Mouse (Mus musculus): ENCODE results near the gene Rrh. TPM values are rescaled to one million over a fixed set of nuclear protein-coding genes. Genes with fewer than 3 reads are reported as not detected.

Gene Rrh
- polyA plus RNA-seq, 1 experiment from 2014 or later: 0.25 TPM

DNA sequence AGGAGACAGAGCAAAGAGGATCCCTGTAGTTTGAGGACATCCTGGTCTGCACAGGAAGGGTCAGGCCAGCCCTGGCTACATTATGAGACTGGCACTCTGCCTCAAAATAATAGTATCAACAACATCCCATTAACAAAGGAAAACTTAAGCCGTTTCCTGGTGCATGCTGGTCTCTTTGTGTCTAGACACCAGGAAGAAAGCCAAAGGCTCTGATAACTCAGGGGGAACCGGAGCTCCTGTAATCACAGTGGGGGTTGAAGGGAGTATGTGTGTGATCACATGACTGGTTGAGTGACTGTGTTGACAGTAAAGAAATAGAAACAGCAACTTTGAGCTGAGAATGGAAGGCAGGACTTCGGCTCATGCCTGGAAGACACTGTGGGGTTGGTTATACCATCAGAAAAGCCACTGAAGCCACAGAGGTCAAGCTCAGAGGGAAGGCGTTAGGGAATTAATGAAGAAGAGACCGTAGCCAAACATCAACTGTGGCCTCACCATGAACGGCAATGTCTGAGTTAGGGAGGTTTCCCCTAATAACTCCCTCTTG, 13.1 kb upstream of the Rrh start, which contains the start of gene Cfi:
Gene Cfi, plus strand, starts transcription at position 497 of the 547 bp plus-strand sequence.
- H3K9me3 ChIP-seq (ENCODE audit: control insufficient read depth, low read length): no peaks in the 10 kb centered on the region
- peak within 1 kb of the TSS; percentile 65 for H3K27ac ChIP-seq (ENCODE audit: low read depth, low read length)
- no peaks in the 10 kb centered on the region for H3K27me3 ChIP-seq (replicated peaks; ENCODE audit: control insufficient read depth, insufficient read depth, low read length)
- H3K36me3 ChIP-seq (ENCODE audit: control insufficient read depth, insufficient read depth, low read length): no peaks in the 10 kb centered on the region
- no peak within 1 kb of the TSS for H3K9ac ChIP-seq (ENCODE audit: low read depth, low read length)
- 54% methylated on average over 6 of the region's 6 CpGs for WGBS
- no peaks in the 10 kb centered on the region; the same call in 1 of the 2 replicates for H3K4me1 ChIP-seq (replicated peaks; ENCODE audit: control insufficient read depth, insufficient read depth, low read length)
- peak within 1 kb of the TSS; percentile 6; the same call in 1 of the 2 replicates for H3K4me3 ChIP-seq (ENCODE audit: low read depth, low read length)
- DNase-seq (ENCODE audit: low spot score): no peak
- no peak for ATAC-seq (replicated peaks; ENCODE audit: low FRiP score)
- peak within 1 kb of the TSS; percentile 43 for H3K4me2 ChIP-seq

DNA sequence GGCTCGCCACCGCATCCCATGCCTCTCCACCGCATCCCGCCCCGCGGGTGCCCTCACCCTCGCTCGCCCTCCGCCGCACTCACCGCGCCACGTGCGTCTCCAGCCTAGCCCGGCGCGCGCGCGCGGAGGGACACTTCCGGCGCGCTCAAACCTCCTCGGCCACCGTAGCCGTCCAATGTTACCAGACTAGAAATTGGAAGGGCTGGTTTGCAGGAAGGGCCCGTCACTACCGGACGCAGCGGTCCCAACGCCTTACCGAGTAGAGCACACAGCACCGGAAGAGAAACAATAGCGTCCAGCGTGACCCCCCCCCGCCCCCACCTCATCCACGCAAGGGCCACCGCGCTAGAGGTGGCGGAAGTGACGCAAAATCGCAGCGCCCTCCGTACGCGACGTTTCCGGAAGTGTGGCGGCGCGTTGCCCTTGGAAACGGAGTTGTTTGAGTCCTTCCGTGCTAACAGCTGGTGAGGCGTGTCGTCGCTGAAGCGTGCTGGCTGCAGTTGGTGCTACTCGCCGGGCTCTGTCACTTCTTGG, 8.7 kb upstream of the Rrh start, which contains the start of gene Gar1:
Gene Gar1, minus strand, starts transcription at position 362 of the 534 bp plus-strand sequence.
- under 1% methylated on average over 60 of the region's 60 CpGs for WGBS

DNA sequence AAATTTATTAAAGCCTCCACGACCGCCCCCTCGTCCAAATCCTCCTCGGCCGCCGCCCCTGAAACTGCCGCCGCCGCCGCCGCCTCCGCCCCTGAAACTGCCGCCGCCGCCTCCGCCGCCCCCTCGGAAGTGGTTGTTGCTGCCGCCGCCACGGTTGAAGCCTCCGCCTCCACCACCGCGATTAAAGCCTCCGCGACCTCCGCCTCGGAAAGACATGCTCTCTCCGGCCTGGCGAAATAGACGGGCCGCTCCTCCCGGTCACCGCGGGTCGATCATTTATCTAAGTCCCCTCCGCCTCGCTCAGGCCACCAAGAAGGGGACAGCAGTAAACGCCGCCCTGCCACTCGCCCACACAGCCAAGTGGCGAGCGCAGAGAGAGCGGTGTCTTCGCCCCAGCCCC, 8.2 kb upstream of the Rrh start:
- peak overlapping the region; percentile 89 for H3K4me2 ChIP-seq
- peak; percentile 69 for DNase-seq (ENCODE audit: low spot score)
- H3K27ac ChIP-seq (ENCODE audit: low read depth, low read length): peak overlapping the region; percentile 86
- H3K36me3 ChIP-seq (ENCODE audit: control insufficient read depth, insufficient read depth, low read length): peaks cover 15% of the 10 kb centered on the region
- peak overlapping the region; percentile 94 for H3K4me3 ChIP-seq (ENCODE audit: low read depth, low read length)
- H3K9me3 ChIP-seq (ENCODE audit: control insufficient read depth, low read length): no peaks in the 10 kb centered on the region
- no peaks in the 10 kb centered on the region for H3K27me3 ChIP-seq (replicated peaks; ENCODE audit: control insufficient read depth, insufficient read depth, low read length)
- ATAC-seq (replicated peaks; ENCODE audit: low FRiP score): peak; percentile 18
- peak overlapping the region; percentile 94 for H3K9ac ChIP-seq (ENCODE audit: low read depth, low read length)
- peaks cover 11% of the 10 kb centered on the region for H3K4me1 ChIP-seq (replicated peaks; ENCODE audit: control insufficient read depth, insufficient read depth, low read length)
- under 1% methylated on average over 45 of the region's 45 CpGs for WGBS

More for the DNA sequence above, 8.7 kb upstream of the Rrh start, which contains the start of gene Gar1:
- H3K9me3 ChIP-seq (ENCODE audit: control insufficient read depth, low read length): no peaks in the 10 kb centered on the region
- DNase-seq (ENCODE audit: low spot score) (peak; percentile 93), ATAC-seq (replicated peaks; ENCODE audit: low FRiP score) (peak; percentile 88)
- peaks cover 11% of the 10 kb centered on the region for H3K4me1 ChIP-seq (replicated peaks; ENCODE audit: control insufficient read depth, insufficient read depth, low read length)
- peaks cover 13% of the 10 kb centered on the region for H3K36me3 ChIP-seq (ENCODE audit: control insufficient read depth, insufficient read depth, low read length)
- H3K4me2 ChIP-seq: peak within 1 kb of the TSS; percentile 89
- H3K4me3 ChIP-seq (ENCODE audit: low read depth, low read length): peak within 1 kb of the TSS; percentile 94
- H3K27ac ChIP-seq (ENCODE audit: low read depth, low read length): peak within 1 kb of the TSS; percentile 86
- peak within 1 kb of the TSS; percentile 94 for H3K9ac ChIP-seq (ENCODE audit: low read depth, low read length)
- H3K27me3 ChIP-seq (replicated peaks; ENCODE audit: control insufficient read depth, insufficient read depth, low read length): no peaks in the 10 kb centered on the region

DNA sequence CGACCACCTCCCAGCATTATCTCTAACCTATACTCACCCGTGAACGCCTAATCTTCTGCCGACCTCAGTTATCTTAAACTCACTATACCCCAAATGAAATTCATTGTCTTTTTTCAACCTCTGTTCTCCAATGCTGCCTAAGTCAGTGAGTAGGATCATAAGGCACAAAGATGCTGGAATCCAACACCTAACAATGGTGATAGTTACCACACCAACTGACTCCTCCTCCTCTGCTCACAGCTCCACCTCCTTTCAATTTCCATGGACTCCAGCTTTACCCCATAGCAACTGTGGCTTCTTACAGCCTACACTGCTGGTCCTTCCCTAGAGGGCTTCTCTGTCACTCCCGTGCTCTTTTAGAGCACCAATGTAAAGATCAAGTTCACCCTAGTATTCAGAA, 5.3 kb upstream of the Rrh start:
- H3K9ac ChIP-seq (ENCODE audit: low read depth, low read length): no peak overlapping the region
- peaks cover 31% of the 10 kb centered on the region for H3K36me3 ChIP-seq (ENCODE audit: control insufficient read depth, insufficient read depth, low read length)
- ATAC-seq (replicated peaks; ENCODE audit: low FRiP score): no peak
- H3K4me2 ChIP-seq: no peak overlapping the region
- H3K27me3 ChIP-seq (replicated peaks; ENCODE audit: control insufficient read depth, insufficient read depth, low read length): no peaks in the 10 kb centered on the region
- DNase-seq (ENCODE audit: low spot score): no peak
- peaks cover 11% of the 10 kb centered on the region for H3K4me1 ChIP-seq (replicated peaks; ENCODE audit: control insufficient read depth, insufficient read depth, low read length)
- no peak overlapping the region for H3K27ac ChIP-seq (ENCODE audit: low read depth, low read length)
- WGBS: 83% methylated on average over 5 of the region's 5 CpGs
- no peaks in the 10 kb centered on the region for H3K9me3 ChIP-seq (ENCODE audit: control insufficient read depth, low read length)
- H3K4me3 ChIP-seq (ENCODE audit: low read depth, low read length): no peak overlapping the region

DNA sequence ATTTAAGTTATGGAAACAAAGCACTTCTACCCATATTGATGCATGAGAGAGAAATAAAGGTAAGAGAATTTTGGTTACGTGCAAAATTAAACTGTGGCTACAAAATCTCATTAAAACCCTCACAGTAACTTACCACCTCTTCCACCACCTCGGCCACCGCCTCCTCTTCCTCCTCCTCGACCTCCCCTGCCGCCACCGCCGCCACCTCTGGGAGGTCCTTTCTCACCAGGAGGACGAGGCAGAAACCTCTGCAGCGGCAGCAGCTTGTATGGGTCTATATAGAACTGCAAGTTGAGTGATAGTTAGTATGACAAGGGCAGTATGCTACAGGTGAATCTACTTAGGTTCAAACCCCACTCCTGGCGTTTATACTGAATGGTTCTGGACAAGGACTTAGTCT, 4.3 kb upstream of the Rrh start:
- 83% methylated on average over 10 of the region's 10 CpGs for WGBS
- Histone ChIP-seq H3K36me3 (ENCODE audit: control insufficient read depth, insufficient read depth, low read length) (peaks cover 31% of the 10 kb centered on the region), H3K27me3 (replicated peaks; ENCODE audit: control insufficient read depth, insufficient read depth, low read length) (no peaks in the 10 kb centered on the region), H3K4me3 (ENCODE audit: low read depth, low read length) (no peak overlapping the region), H3K4me1 (replicated peaks; ENCODE audit: control insufficient read depth, insufficient read depth, low read length) (peaks cover 11% of the 10 kb centered on the region), H3K9ac (ENCODE audit: low read depth, low read length) (no peak overlapping the region), H3K4me2 (no peak overlapping the region), H3K9me3 (ENCODE audit: control insufficient read depth, low read length) (no peaks in the 10 kb centered on the region), H3K27ac (ENCODE audit: low read depth, low read length) (no peak overlapping the region)
- DNase-seq (ENCODE audit: low spot score) (no peak), ATAC-seq (replicated peaks; ENCODE audit: low FRiP score) (no peak)

DNA sequence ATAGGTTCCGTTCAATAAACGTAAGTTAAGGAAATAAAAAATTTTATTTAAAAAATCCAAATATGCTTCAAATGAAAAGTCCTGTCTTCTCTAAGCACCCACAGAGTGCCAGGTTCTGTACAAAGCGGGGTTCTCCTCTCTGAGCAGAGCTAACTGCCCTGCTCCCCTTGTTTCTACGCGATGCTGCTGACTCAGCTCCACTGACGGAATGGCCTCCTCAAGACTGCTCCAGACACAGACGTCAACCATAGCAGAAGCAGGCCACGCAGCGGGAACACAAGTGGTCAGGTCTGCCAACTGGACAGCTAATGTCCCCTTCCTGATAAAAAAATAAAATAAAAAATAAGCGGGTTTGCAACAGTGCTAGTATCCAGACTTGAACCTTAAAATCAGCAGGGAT, 2.5 kb upstream of the Rrh start:
- 91% methylated on average over 10 of the region's 10 CpGs for WGBS
- Histone ChIP-seq H3K27me3 (replicated peaks; ENCODE audit: control insufficient read depth, insufficient read depth, low read length) (no peaks in the 10 kb centered on the region), H3K4me2 (no peak overlapping the region), H3K9ac (ENCODE audit: low read depth, low read length) (no peak overlapping the region), H3K27ac (ENCODE audit: low read depth, low read length) (no peak overlapping the region), H3K36me3 (ENCODE audit: control insufficient read depth, insufficient read depth, low read length) (peaks cover 31% of the 10 kb centered on the region), H3K9me3 (ENCODE audit: control insufficient read depth, low read length) (no peaks in the 10 kb centered on the region), H3K4me1 (replicated peaks; ENCODE audit: control insufficient read depth, insufficient read depth, low read length) (peaks cover 10% of the 10 kb centered on the region), H3K4me3 (ENCODE audit: low read depth, low read length) (no peak overlapping the region)
- DNase-seq (ENCODE audit: low spot score): no peak
- no peak for ATAC-seq (replicated peaks; ENCODE audit: low FRiP score)

DNA sequence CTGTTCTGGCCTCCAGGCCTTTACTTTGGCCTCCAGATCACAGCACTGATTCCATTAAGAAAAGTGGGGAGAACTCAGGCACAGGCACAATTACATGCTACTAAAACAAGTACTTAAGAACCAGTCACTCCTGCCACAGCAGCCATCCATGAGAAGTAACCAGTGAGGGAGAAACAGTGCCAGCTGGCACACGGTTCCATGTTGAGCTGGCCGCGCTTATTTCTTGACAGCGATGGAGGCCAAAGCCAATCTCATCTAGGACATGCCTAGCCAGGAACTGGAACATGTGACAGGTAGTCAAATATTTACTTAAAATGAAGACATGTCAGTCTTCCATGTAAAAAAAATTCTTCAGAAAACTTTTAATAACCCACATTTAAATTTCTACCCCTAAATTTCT, 1.8 kb upstream of the Rrh start:
- Histone ChIP-seq H3K27me3 (replicated peaks; ENCODE audit: control insufficient read depth, insufficient read depth, low read length) (no peaks in the 10 kb centered on the region), H3K9me3 (ENCODE audit: control insufficient read depth, low read length) (no peaks in the 10 kb centered on the region), H3K4me3 (ENCODE audit: low read depth, low read length) (no peak overlapping the region), H3K9ac (ENCODE audit: low read depth, low read length) (no peak overlapping the region), H3K4me1 (replicated peaks; ENCODE audit: control insufficient read depth, insufficient read depth, low read length) (peaks cover 2% of the 10 kb centered on the region), H3K4me2 (no peak overlapping the region), H3K36me3 (ENCODE audit: control insufficient read depth, insufficient read depth, low read length) (peaks cover 31% of the 10 kb centered on the region), H3K27ac (ENCODE audit: low read depth, low read length) (no peak overlapping the region)
- 94% methylated on average over 4 of the region's 4 CpGs for WGBS
- DNase-seq (ENCODE audit: low spot score) (no peak), ATAC-seq (replicated peaks; ENCODE audit: low FRiP score) (no peak)

DNA sequence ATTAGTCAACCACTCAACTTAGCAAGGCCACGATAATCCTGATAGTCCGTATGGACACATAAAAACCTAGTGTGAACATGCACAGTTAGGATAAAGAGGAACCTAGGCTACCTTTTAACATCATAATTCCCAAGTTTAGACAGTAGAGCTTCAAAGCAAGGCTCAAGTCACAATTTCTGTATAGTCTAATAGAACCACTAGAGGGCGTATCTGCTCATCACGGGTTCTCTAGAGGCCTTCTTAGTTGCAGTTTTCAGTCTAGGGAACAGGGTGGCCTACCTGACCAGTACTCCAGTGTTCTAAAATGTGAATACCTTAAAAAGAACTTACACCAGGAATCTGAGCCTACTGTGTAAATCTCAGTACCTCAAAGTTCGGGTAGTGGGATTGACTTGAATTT, 906 bp upstream of the Rrh start:
- no peak for DNase-seq (ENCODE audit: low spot score)
- Histone ChIP-seq H3K4me1 (replicated peaks; ENCODE audit: control insufficient read depth, insufficient read depth, low read length) (no peaks in the 10 kb centered on the region), H3K9ac (ENCODE audit: low read depth, low read length) (no peak overlapping the region), H3K27ac (ENCODE audit: low read depth, low read length) (no peak overlapping the region), H3K36me3 (ENCODE audit: control insufficient read depth, insufficient read depth, low read length) (peaks cover 27% of the 10 kb centered on the region), H3K4me3 (ENCODE audit: low read depth, low read length) (no peak overlapping the region), H3K27me3 (replicated peaks; ENCODE audit: control insufficient read depth, insufficient read depth, low read length) (no peaks in the 10 kb centered on the region), H3K9me3 (ENCODE audit: control insufficient read depth, low read length) (no peaks in the 10 kb centered on the region), H3K4me2 (no peak overlapping the region)
- WGBS: 53% methylated on average over 5 of the region's 5 CpGs
- ATAC-seq (replicated peaks; ENCODE audit: low FRiP score): peak; percentile 50; the same call in 1 of the 2 replicates

DNA sequence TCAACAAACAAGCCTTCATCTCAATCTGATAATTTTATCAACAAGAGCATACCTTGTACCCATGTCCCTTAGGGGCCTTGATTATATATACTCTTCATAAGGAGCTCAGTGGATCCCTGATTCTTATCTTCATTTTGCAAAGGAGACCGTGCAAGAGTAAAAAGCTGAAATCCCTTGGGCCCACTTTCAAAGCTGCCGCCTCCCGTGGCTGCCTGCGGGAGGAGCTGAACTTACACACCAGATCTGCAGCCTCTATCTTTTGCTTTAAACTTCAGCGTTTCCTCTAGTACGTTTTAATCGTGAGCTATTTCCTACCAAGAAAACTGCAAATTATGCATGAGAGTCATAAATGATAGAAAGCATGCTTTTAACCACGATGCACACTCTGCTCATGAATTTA, 651 bp downstream of the Rrh start:
- H3K36me3 ChIP-seq (ENCODE audit: control insufficient read depth, insufficient read depth, low read length): peaks cover 21% of the 10 kb centered on the region

More for the DNA sequence above, 651 bp downstream of the Rrh start:
- ATAC-seq (replicated peaks; ENCODE audit: low FRiP score): no peak
- Histone ChIP-seq H3K4me2 (no peak overlapping the region), H3K4me3 (ENCODE audit: low read depth, low read length) (no peak overlapping the region), H3K4me1 (replicated peaks; ENCODE audit: control insufficient read depth, insufficient read depth, low read length) (no peaks in the 10 kb centered on the region), H3K9ac (ENCODE audit: low read depth, low read length) (no peak overlapping the region), H3K27ac (ENCODE audit: low read depth, low read length) (no peak overlapping the region), H3K9me3 (ENCODE audit: control insufficient read depth, low read length) (no peaks in the 10 kb centered on the region), H3K27me3 (replicated peaks; ENCODE audit: control insufficient read depth, insufficient read depth, low read length) (no peaks in the 10 kb centered on the region)
- DNase-seq (ENCODE audit: low spot score): no peak
- 81% methylated on average over 8 of the region's 8 CpGs for WGBS
